ENCODE assay signal across 27 mouse cellular contexts in genomic region chr11:75536255-75537024, GRCm38 (mm10). TPM values are rescaled to one million over a fixed set of nuclear protein-coding genes. Genes with fewer than 3 reads are reported as not detected.
DNase-seq lines count a peak whose midpoint lies in the region; ATAC-seq and TF ChIP-seq lines count a peak whose summit lies in the region.
"Had no signal": no experiment of that assay in that cellular context is flagged by ENCODE, and none has a peak within 500 bp of the region (broad histone marks: within the 10 kb centered on the region; RNA-seq: fewer than 3 reads in every experiment).

No protein-coding gene starts in this region.

- H3K4me3 ChIP-seq in hindbrain, embryonic 13.5 days: no peak overlapping the region
- no peak overlapping the region for H3K4me3 ChIP-seq in hindbrain, embryonic 10.5 days
- no peak overlapping the region for H3K4me3 ChIP-seq in midbrain, postnatal 0 days (ENCODE audit: low read depth, low read length)
- no peak overlapping the region for H3K4me3 ChIP-seq in midbrain, embryonic 15.5 days
- no peak overlapping the region for H3K4me3 ChIP-seq in brown adipose tissue, adult 24 weeks (ENCODE audit: insufficient read depth, low read depth, low read length)
- no peak overlapping the region for H3K4me3 ChIP-seq in intestine, postnatal 0 days (ENCODE audit: low read depth, low read length)
- H3K4me3 ChIP-seq: embryonic facial prominence, embryonic 15.5 days; forebrain, embryonic 15.5 days; heart, adult 2 months; intestine, embryonic 15.5 days; limb, embryonic 13.5 days had no signal

- H3K27me3 ChIP-seq in hindbrain, embryonic 13.5 days: no peaks in the 10 kb centered on the region
- 0 out of 2 replicates have a peak, but pooled peaks cover 8% of the 10 kb centered on the region for H3K27me3 ChIP-seq in hindbrain, embryonic 10.5 days (ENCODE audit: insufficient read depth, poor library complexity, severe bottlenecking)
- H3K27me3 ChIP-seq in midbrain, postnatal 0 days (ENCODE audit: insufficient read depth, low read length): no peaks in the 10 kb centered on the region
- H3K27me3 ChIP-seq in midbrain, embryonic 15.5 days (replicated peaks): no peaks in the 10 kb centered on the region
- no peaks in the 10 kb centered on the region for H3K27me3 ChIP-seq in intestine, postnatal 0 days (replicated peaks; ENCODE audit: control insufficient read depth, insufficient read depth, low read length)
- H3K27me3 ChIP-seq: embryonic facial prominence, embryonic 15.5 days; forebrain, embryonic 15.5 days; intestine, embryonic 15.5 days; limb, embryonic 13.5 days had no signal

- H3K4me1 ChIP-seq in hindbrain, embryonic 13.5 days (replicated peaks): peaks cover 79% of the 10 kb centered on the region
- peaks cover 59% of the 10 kb centered on the region for H3K4me1 ChIP-seq in hindbrain, embryonic 10.5 days (replicated peaks)
- peaks cover 19% of the 10 kb centered on the region for H3K4me1 ChIP-seq in midbrain, postnatal 0 days (ENCODE audit: insufficient read depth, low read length)
- H3K4me1 ChIP-seq in midbrain, embryonic 15.5 days: peaks cover 55% of the 10 kb centered on the region
- H3K4me1 ChIP-seq in brown adipose tissue, adult 24 weeks (ENCODE audit: control insufficient read depth, insufficient read depth, insufficient read length, low read length): peaks cover 49% of the 10 kb centered on the region
- H3K4me1 ChIP-seq in intestine, postnatal 0 days (replicated peaks; ENCODE audit: control insufficient read depth, insufficient read depth, low read length): peaks cover 11% of the 10 kb centered on the region; the same call in 1 of the 2 replicates

- DNase-seq in cerebellum, adult 9-10 months: peak; percentile 58
- DNase-seq in hindbrain, embryonic 10.5 days (ENCODE audit: low spot score): no peak
- DNase-seq in midbrain, postnatal 0 days (ENCODE audit: low spot score): no peak
- DNase-seq: adrenal gland, postnatal 14 days; cerebellum, adult 11 months; gastrocnemius, postnatal 14 days; heart, adult 2 months; heart, postnatal 4 days; kidney, postnatal 25 days; layer of hippocampus, adult 9-11 months; lung, embryonic 14.5 days; lung, postnatal 4 days; right cerebral cortex, postnatal 14 days; spleen, adult 18-20 months had no signal

- H3K9ac ChIP-seq in hindbrain, embryonic 13.5 days: no peak overlapping the region
- peak overlapping the region; percentile 19; the same call in 1 of the 2 replicates for H3K9ac ChIP-seq in midbrain, postnatal 0 days (replicated peaks; ENCODE audit: low read length, poor library complexity, severe bottlenecking)
- H3K9ac ChIP-seq in midbrain, embryonic 15.5 days: no peak overlapping the region
- H3K9ac ChIP-seq in intestine, postnatal 0 days (ENCODE audit: low read depth, low read length): no peak overlapping the region
- H3K9ac ChIP-seq: embryonic facial prominence, embryonic 15.5 days; forebrain, embryonic 15.5 days; intestine, embryonic 15.5 days; limb, embryonic 13.5 days; liver, embryonic 14.5 days; lung, embryonic 14.5 days had no signal

- ATAC-seq in cerebellum, adult (ENCODE audit: insufficient number of reproducible peaks, low FRiP score, low TSS enrichment): no peak
- no peak for ATAC-seq in hindbrain, embryonic 13.5 days (ENCODE audit: low FRiP score)
- no peak for ATAC-seq in midbrain, postnatal 0 days (ENCODE audit: low FRiP score)
- no peak for ATAC-seq in midbrain, embryonic 15.5 days (replicated peaks)
- no peak for ATAC-seq in intestine, postnatal 0 days
- ATAC-seq: forebrain, embryonic 15.5 days; hindbrain, embryonic 16.5 days; intestine, embryonic 15.5 days had no signal

- H3K36me3 ChIP-seq in hindbrain, embryonic 13.5 days: peaks cover 8% of the 10 kb centered on the region; the same call in 1 of the 2 replicates
- H3K36me3 ChIP-seq in hindbrain, embryonic 10.5 days: peaks cover 2% of the 10 kb centered on the region; the same call in 1 of the 2 replicates
- no peaks in the 10 kb centered on the region for H3K36me3 ChIP-seq in midbrain, postnatal 0 days (ENCODE audit: insufficient read depth, low read length)
- H3K36me3 ChIP-seq in midbrain, embryonic 15.5 days (replicated peaks): no peaks in the 10 kb centered on the region
- H3K36me3 ChIP-seq in intestine, postnatal 0 days (ENCODE audit: control insufficient read depth, insufficient read depth): peaks cover 6% of the 10 kb centered on the region
- H3K36me3 ChIP-seq: embryonic facial prominence, embryonic 15.5 days; forebrain, embryonic 15.5 days; intestine, embryonic 15.5 days; limb, embryonic 13.5 days had no signal

- 89% methylated on average over 12 of the region's 12 CpGs for WGBS in hindbrain, embryonic 13.5 days
- 86% methylated on average over 12 of the region's 12 CpGs for WGBS in hindbrain, embryonic 10.5 days
- 89% methylated on average over 11 of the region's 12 CpGs for WGBS in midbrain, postnatal 0 days
- 86% methylated on average over 12 of the region's 12 CpGs for WGBS in midbrain, embryonic 15.5 days
- WGBS in intestine, postnatal 0 days: 94% methylated on average over 12 of the region's 12 CpGs

- H3K9me3 ChIP-seq in hindbrain, embryonic 13.5 days: no peaks in the 10 kb centered on the region
- no peaks in the 10 kb centered on the region for H3K9me3 ChIP-seq in hindbrain, embryonic 10.5 days
- H3K9me3 ChIP-seq in midbrain, postnatal 0 days (ENCODE audit: low read length): no peaks in the 10 kb centered on the region
- no peaks in the 10 kb centered on the region for H3K9me3 ChIP-seq in midbrain, embryonic 15.5 days
- H3K9me3 ChIP-seq in intestine, postnatal 0 days (ENCODE audit: control insufficient read depth): no peaks in the 10 kb centered on the region
- H3K9me3 ChIP-seq: embryonic facial prominence, embryonic 15.5 days; forebrain, embryonic 15.5 days; intestine, embryonic 15.5 days; limb, embryonic 13.5 days had no signal

- H3K4me2 ChIP-seq in hindbrain, embryonic 13.5 days: no peak overlapping the region
- no peak overlapping the region for H3K4me2 ChIP-seq in midbrain, postnatal 0 days (ENCODE audit: low read depth, low read length, poor library complexity, severe bottlenecking)
- no peak overlapping the region for H3K4me2 ChIP-seq in midbrain, embryonic 15.5 days
- H3K4me2 ChIP-seq in intestine, postnatal 0 days (replicated peaks; ENCODE audit: low read depth): no peak overlapping the region
- H3K4me2 ChIP-seq: embryonic facial prominence, embryonic 15.5 days; forebrain, embryonic 15.5 days; intestine, embryonic 15.5 days; limb, embryonic 13.5 days; lung, embryonic 14.5 days; midbrain, embryonic 11.5 days had no signal

- TF ChIP-seq CTCF in midbrain, postnatal 0 days (IDR thresholded peaks at IDR 0.05): no peak
- no peak for TF ChIP-seq CTCF in intestine, postnatal 0 days (IDR thresholded peaks at IDR 0.05; ENCODE audit: low read depth)

- peak overlapping the region; percentile 19 for H3K27ac ChIP-seq in hindbrain, embryonic 13.5 days
- no peak overlapping the region for H3K27ac ChIP-seq in hindbrain, embryonic 10.5 days
- H3K27ac ChIP-seq in midbrain, postnatal 0 days (ENCODE audit: low read depth, low read length): no peak overlapping the region
- no peak overlapping the region for H3K27ac ChIP-seq in midbrain, embryonic 15.5 days
- peak overlapping the region; percentile 88 for H3K27ac ChIP-seq in brown adipose tissue, adult 24 weeks (replicated peaks; ENCODE audit: low read depth, low read length)
- no peak overlapping the region for H3K27ac ChIP-seq in intestine, postnatal 0 days (ENCODE audit: low read depth, low read length)
- H3K27ac ChIP-seq: embryonic facial prominence, embryonic 15.5 days; forebrain, embryonic 15.5 days; intestine, embryonic 15.5 days; limb, embryonic 13.5 days; liver, embryonic 14.5 days had no signal

RNA-seq across cellular contexts. Expression of gene Slc43a2, which starts 4.9 kb away (rescaled TPM):
- polyA plus RNA-seq in hindbrain, embryonic 13.5 days (2015; fragmentation: Nextera tagmentation; extraction: Ambion mirVana): 19.7 and 21.0 TPM in 2 replicates
- polyA plus RNA-seq in hindbrain, embryonic 10.5 days (2016; fragmentation: Nextera tagmentation; extraction: Ambion mirVana): 5.2 and 7.1 TPM in 2 replicates
- 34.3 and 34.5 TPM in 2 replicates for total RNA-seq in midbrain, postnatal 0 days (2014; rRNA removed)
- 17.0 and 20.4 TPM in 2 replicates for polyA plus RNA-seq in midbrain, postnatal 0 days (2015; fragmentation: Nextera tagmentation; extraction: Ambion mirVana)
- polyA plus RNA-seq in midbrain, embryonic 15.5 days (2015; fragmentation: Nextera tagmentation; extraction: Ambion mirVana): 17.7 and 20.2 TPM in 2 replicates
- polyA plus RNA-seq in brown adipose tissue, adult 24 weeks (2012; ENCODE audit: insufficient read depth, insufficient read length, missing spikeins): 13.4 and 14.5 TPM in 2 replicates
- 46.4 and 59.5 TPM in 2 replicates for polyA plus RNA-seq in intestine, postnatal 0 days (2015; fragmentation: Nextera tagmentation; extraction: Ambion mirVana)

RNA-seq across cellular contexts. Expression of gene Scarf1, which starts 23.1 kb away (rescaled TPM):
- 4.6 and 4.8 TPM in 2 replicates for polyA plus RNA-seq in hindbrain, embryonic 13.5 days (2015; fragmentation: Nextera tagmentation; extraction: Ambion mirVana)
- polyA plus RNA-seq in hindbrain, embryonic 10.5 days (2016; fragmentation: Nextera tagmentation; extraction: Ambion mirVana): 4.9 and 6.4 TPM in 2 replicates
- total RNA-seq in midbrain, postnatal 0 days (2014; rRNA removed): 3.6 and 3.8 TPM in 2 replicates
- 3.0 and 3.5 TPM in 2 replicates for polyA plus RNA-seq in midbrain, postnatal 0 days (2015; fragmentation: Nextera tagmentation; extraction: Ambion mirVana)
- polyA plus RNA-seq in midbrain, embryonic 15.5 days (2015; fragmentation: Nextera tagmentation; extraction: Ambion mirVana): 4.6 and 5.2 TPM in 2 replicates
- polyA plus RNA-seq in brown adipose tissue, adult 24 weeks (2012; ENCODE audit: insufficient read depth, insufficient read length, missing spikeins): 3.4 and 5.3 TPM in 2 replicates
- polyA plus RNA-seq in intestine, postnatal 0 days (2015; fragmentation: Nextera tagmentation; extraction: Ambion mirVana): 2.8 and 3.2 TPM in 2 replicates
- total RNA-seq: monocyte, adult 5-6 weeks had no signal

RNA-seq across cellular contexts. Expression of gene Rilp, which starts 26.5 kb away (rescaled TPM):
- 1.4 and 1.5 TPM in 2 replicates for polyA plus RNA-seq in hindbrain, embryonic 13.5 days (2015; fragmentation: Nextera tagmentation; extraction: Ambion mirVana)
- 0.35 and 0.65 TPM in 2 replicates for polyA plus RNA-seq in hindbrain, embryonic 10.5 days (2016; fragmentation: Nextera tagmentation; extraction: Ambion mirVana)
- total RNA-seq in midbrain, postnatal 0 days (2014; rRNA removed): 5.7 and 7.0 TPM in 2 replicates
- 6.9 and 7.5 TPM in 2 replicates for polyA plus RNA-seq in midbrain, postnatal 0 days (2015; fragmentation: Nextera tagmentation; extraction: Ambion mirVana)
- 1.9 and 2.0 TPM in 2 replicates for polyA plus RNA-seq in midbrain, embryonic 15.5 days (2015; fragmentation: Nextera tagmentation; extraction: Ambion mirVana)
- 42.3 and 47.1 TPM in 2 replicates for polyA plus RNA-seq in brown adipose tissue, adult 24 weeks (2012; ENCODE audit: insufficient read depth, insufficient read length, missing spikeins)
- polyA plus RNA-seq in intestine, postnatal 0 days (2015; fragmentation: Nextera tagmentation; extraction: Ambion mirVana): 6.8 and 6.9 TPM in 2 replicates

RNA-seq across cellular contexts. Expression of gene Prpf8, which starts 49.8 kb away (rescaled TPM):
- 49.2 and 51.8 TPM in 2 replicates for polyA plus RNA-seq in hindbrain, embryonic 13.5 days (2015; fragmentation: Nextera tagmentation; extraction: Ambion mirVana)
- 74.8 and 78.1 TPM in 2 replicates for polyA plus RNA-seq in hindbrain, embryonic 10.5 days (2016; fragmentation: Nextera tagmentation; extraction: Ambion mirVana)
- total RNA-seq in midbrain, postnatal 0 days (2014; rRNA removed): 121 and 129 TPM in 2 replicates
- 25.7 and 27.6 TPM in 2 replicates for polyA plus RNA-seq in midbrain, postnatal 0 days (2015; fragmentation: Nextera tagmentation; extraction: Ambion mirVana)
- polyA plus RNA-seq in midbrain, embryonic 15.5 days (2015; fragmentation: Nextera tagmentation; extraction: Ambion mirVana): 54.8 and 56.4 TPM in 2 replicates
- 57.2 and 61.0 TPM in 2 replicates for polyA plus RNA-seq in brown adipose tissue, adult 24 weeks (2012; ENCODE audit: insufficient read depth, insufficient read length, missing spikeins)
- polyA plus RNA-seq in intestine, postnatal 0 days (2015; fragmentation: Nextera tagmentation; extraction: Ambion mirVana): 15.4 and 15.5 TPM in 2 replicates

RNA-seq across cellular contexts. Expression of gene Pitpna, which starts 51.5 kb away (rescaled TPM):
- polyA plus RNA-seq in hindbrain, embryonic 13.5 days (2015; fragmentation: Nextera tagmentation; extraction: Ambion mirVana): 94.8 and 101 TPM in 2 replicates
- 68.8 and 80.6 TPM in 2 replicates for polyA plus RNA-seq in hindbrain, embryonic 10.5 days (2016; fragmentation: Nextera tagmentation; extraction: Ambion mirVana)
- total RNA-seq in midbrain, postnatal 0 days (2014; rRNA removed): 105 and 108 TPM in 2 replicates
- 91.7 and 106 TPM in 2 replicates for polyA plus RNA-seq in midbrain, postnatal 0 days (2015; fragmentation: Nextera tagmentation; extraction: Ambion mirVana)
- polyA plus RNA-seq in midbrain, embryonic 15.5 days (2015; fragmentation: Nextera tagmentation; extraction: Ambion mirVana): 103 and 116 TPM in 2 replicates
- 75.9 and 86.5 TPM in 2 replicates for polyA plus RNA-seq in brown adipose tissue, adult 24 weeks (2012; ENCODE audit: insufficient read depth, insufficient read length, missing spikeins)
- polyA plus RNA-seq in intestine, postnatal 0 days (2015; fragmentation: Nextera tagmentation; extraction: Ambion mirVana): 160 and 161 TPM in 2 replicates

Comparison
In these comparisons a context has a peak if more than half of its experiments do, and no peak if none do; other contexts are left out.
1. H3K27ac ChIP-seq: peak in hindbrain, embryonic 13.5 days (single experiment) and brown adipose tissue, adult 24 weeks (single experiment); none in hindbrain, embryonic 10.5 days (single experiment), midbrain, postnatal 0 days (single experiment), midbrain, embryonic 15.5 days (single experiment) and intestine, postnatal 0 days (single experiment).